Mouse (Mus musculus): ENCODE data around the gene Rftn1.

GRCm38 (mm10) chr17:50217978-50218377, 27.5 kb upstream of the Rftn1 start:
- TF ChIP-seq CTCF (conservative IDR thresholded peaks at IDR 0.05; ENCODE audit: insufficient read depth, insufficient read length, low read depth, low read length) = no peak
- TF ChIP-seq POLR2A (IDR thresholded peaks at IDR 0.05; ENCODE audit: low read depth, low read length) = no peak
